Mouse (Mus musculus): ENCODE measurements around the gene Rph3a. TPM values are rescaled to one million over a fixed set of nuclear protein-coding genes. Genes with fewer than 3 reads are reported as not detected.

Gene Rph3a
- 2.1 and 2.2 TPM in 2 replicates for polyA plus RNA-seq (2014; fragmentation: Nextera tagmentation; extraction: Ambion mirVana)

DNA sequence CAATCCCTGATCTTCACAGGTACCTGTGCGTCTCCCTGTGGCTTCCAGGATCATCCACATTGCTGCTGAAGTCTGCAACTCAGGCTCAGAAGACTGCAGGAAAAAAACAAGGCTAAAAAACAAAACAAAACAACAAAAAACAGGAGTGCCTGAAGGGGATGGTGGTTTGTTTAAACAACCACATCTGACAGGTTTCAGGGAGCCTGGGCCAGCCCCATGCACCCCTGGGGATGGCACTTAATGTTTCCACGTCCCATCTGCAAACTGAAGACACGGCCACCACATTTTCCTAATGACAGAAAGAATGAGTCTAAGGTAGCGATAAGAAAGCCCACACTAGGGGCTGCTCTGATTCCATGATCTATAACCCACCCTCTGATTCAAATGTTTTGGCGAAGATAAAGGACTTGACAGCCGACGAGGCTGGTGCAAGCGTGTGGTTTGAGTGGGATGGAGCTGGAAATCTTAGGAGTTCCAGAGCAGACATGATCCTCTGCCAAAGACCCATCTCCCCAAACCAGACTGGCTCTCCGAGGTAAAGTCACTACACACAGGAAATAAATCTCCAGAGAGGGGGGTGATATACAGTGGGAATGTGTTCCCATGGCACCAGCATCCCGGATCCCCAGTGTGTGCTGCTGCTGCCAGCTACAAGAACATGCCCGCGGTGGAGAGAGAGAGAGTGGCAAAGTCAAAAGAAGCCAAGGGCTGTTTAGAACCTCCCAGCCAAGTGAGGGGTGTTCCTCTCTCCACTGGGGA is at the start of gene Rph3a:
TSS of gene Rph3a (minus strand) at position 282 of the 759 bp plus-strand sequence.
- no peaks in the 10 kb centered on the region for H3K9me3 ChIP-seq (ENCODE audit: control insufficient read depth, low read length)
- H3K27me3 ChIP-seq (ENCODE audit: control insufficient read depth, insufficient read depth, low read length) = 0 out of 2 replicates have a peak, but pooled peaks cover 2% of the 10 kb centered on the region
- WGBS = 75% methylated on average over 12 of the region's 12 CpGs
- DNase-seq (ENCODE audit: low spot score) (no peak), ATAC-seq (replicated peaks; ENCODE audit: low FRiP score) (no peak)
- no peak within 1 kb of the TSS for H3K4me3 ChIP-seq (ENCODE audit: low read depth, low read length)
- no peaks in the 10 kb centered on the region for H3K36me3 ChIP-seq (ENCODE audit: control insufficient read depth, insufficient read depth, low read length)
- H3K4me2 ChIP-seq (ENCODE audit: low read depth, low read length, severe bottlenecking) = peak within 1 kb of the TSS; percentile 43
- H3K27ac ChIP-seq (ENCODE audit: low read depth, low read length) = no peak within 1 kb of the TSS
- H3K4me1 ChIP-seq (replicated peaks; ENCODE audit: control insufficient read depth, insufficient read depth, low read length) = peaks cover 5% of the 10 kb centered on the region; the same call in 1 of the 2 replicates
- H3K9ac ChIP-seq (ENCODE audit: low read length) = no peak within 1 kb of the TSS

GRCm38 (mm10) chr5:121058261-121058660 is 48.4 kb upstream of the Rph3a start:
- H3K27me3 ChIP-seq (ENCODE audit: control insufficient read depth, insufficient read depth, low read length) = no peaks in the 10 kb centered on the region

DNA sequence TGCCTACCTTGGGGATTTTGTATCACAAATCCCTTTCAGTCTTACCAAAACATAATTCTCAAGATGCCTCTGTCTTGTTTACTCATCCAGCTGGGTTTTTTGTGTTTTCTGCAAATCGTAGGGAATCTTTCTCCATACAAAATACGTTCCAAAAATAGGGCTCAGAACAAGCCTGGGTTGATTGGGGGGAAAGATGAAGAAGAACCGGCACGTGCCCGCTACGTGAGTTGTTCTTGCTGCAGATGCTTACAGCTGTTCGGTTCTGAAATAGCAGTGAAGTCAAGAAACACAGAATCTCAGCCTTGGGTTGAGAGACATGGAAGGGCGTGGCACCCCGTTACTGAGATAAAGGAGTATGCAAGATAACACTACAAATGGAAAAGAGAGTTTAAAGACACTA is 44.0 kb upstream of the Rph3a start:
- Histone ChIP-seq H3K4me2 (ENCODE audit: low read depth, low read length, severe bottlenecking) (no peak overlapping the region), H3K9ac (ENCODE audit: low read length) (no peak overlapping the region), H3K4me1 (replicated peaks; ENCODE audit: control insufficient read depth, insufficient read depth, low read length) (no peaks in the 10 kb centered on the region), H3K27me3 (ENCODE audit: control insufficient read depth, insufficient read depth, low read length) (no peaks in the 10 kb centered on the region), H3K36me3 (ENCODE audit: control insufficient read depth, insufficient read depth, low read length) (no peaks in the 10 kb centered on the region), H3K27ac (ENCODE audit: low read depth, low read length) (no peak overlapping the region), H3K4me3 (ENCODE audit: low read depth, low read length) (no peak overlapping the region), H3K9me3 (ENCODE audit: control insufficient read depth, low read length) (no peaks in the 10 kb centered on the region)
- ATAC-seq (replicated peaks; ENCODE audit: low FRiP score) (no peak), DNase-seq (ENCODE audit: low spot score) (no peak)
- WGBS = 86% methylated on average over 9 of the region's 9 CpGs

More at GRCm38 (mm10) chr5:121058261-121058660, 48.4 kb upstream of the Rph3a start:
- no peak overlapping the region for H3K4me2 ChIP-seq (ENCODE audit: low read depth, low read length, severe bottlenecking)
- H3K4me1 ChIP-seq (replicated peaks; ENCODE audit: control insufficient read depth, insufficient read depth, low read length) = no peaks in the 10 kb centered on the region
- no peaks in the 10 kb centered on the region for H3K36me3 ChIP-seq (ENCODE audit: control insufficient read depth, insufficient read depth, low read length)
- WGBS = 91% methylated on average over 11 of the region's 11 CpGs
- H3K4me3 ChIP-seq (ENCODE audit: low read depth, low read length) = no peak overlapping the region
- ATAC-seq (replicated peaks; ENCODE audit: low FRiP score) (no peak), DNase-seq (ENCODE audit: low spot score) (no peak)
- no peak overlapping the region for H3K27ac ChIP-seq (ENCODE audit: low read depth, low read length)
- H3K9me3 ChIP-seq (ENCODE audit: control insufficient read depth, low read length) = no peaks in the 10 kb centered on the region
- no peak overlapping the region for H3K9ac ChIP-seq (ENCODE audit: low read length)

- Histone ChIP-seq H3K4me3 (ENCODE audit: low read depth, low read length) (no peak overlapping the region), H3K36me3 (ENCODE audit: control insufficient read depth, insufficient read depth, low read length) (no peaks in the 10 kb centered on the region), H3K27ac (ENCODE audit: low read depth, low read length) (no peak overlapping the region), H3K9ac (ENCODE audit: low read length) (no peak overlapping the region), H3K4me2 (ENCODE audit: low read depth, low read length, severe bottlenecking) (no peak overlapping the region), H3K9me3 (ENCODE audit: control insufficient read depth, low read length) (no peaks in the 10 kb centered on the region), H3K27me3 (ENCODE audit: control insufficient read depth, insufficient read depth, low read length) (no peaks in the 10 kb centered on the region), H3K4me1 (replicated peaks; ENCODE audit: control insufficient read depth, insufficient read depth, low read length) (peaks cover 2% of the 10 kb centered on the region)
- WGBS = 78% methylated on average over 9 of the region's 9 CpGs
- DNase-seq (ENCODE audit: low spot score) (no peak), ATAC-seq (replicated peaks; ENCODE audit: low FRiP score) (no peak)
Observed at GRCm38 (mm10) chr5:121041791-121042190, 31.9 kb upstream of the Rph3a start.

GRCm38 (mm10) chr5:121039465-121039864 is 29.6 kb upstream of the Rph3a start:
- H3K36me3 ChIP-seq (ENCODE audit: control insufficient read depth, insufficient read depth, low read length) = no peaks in the 10 kb centered on the region
- no peaks in the 10 kb centered on the region for H3K9me3 ChIP-seq (ENCODE audit: control insufficient read depth, low read length)
- H3K27me3 ChIP-seq (ENCODE audit: control insufficient read depth, insufficient read depth, low read length) = no peaks in the 10 kb centered on the region
- no peak overlapping the region for H3K4me2 ChIP-seq (ENCODE audit: low read depth, low read length, severe bottlenecking)
- H3K9ac ChIP-seq (ENCODE audit: low read length) = no peak overlapping the region
- no peak overlapping the region for H3K4me3 ChIP-seq (ENCODE audit: low read depth, low read length)
- H3K4me1 ChIP-seq (replicated peaks; ENCODE audit: control insufficient read depth, insufficient read depth, low read length) = no peaks in the 10 kb centered on the region
- H3K27ac ChIP-seq (ENCODE audit: low read depth, low read length) = no peak overlapping the region
- no peak for DNase-seq (ENCODE audit: low spot score)
- 86% methylated on average over 9 of the region's 9 CpGs for WGBS
- ATAC-seq (replicated peaks; ENCODE audit: low FRiP score) = no peak

DNA sequence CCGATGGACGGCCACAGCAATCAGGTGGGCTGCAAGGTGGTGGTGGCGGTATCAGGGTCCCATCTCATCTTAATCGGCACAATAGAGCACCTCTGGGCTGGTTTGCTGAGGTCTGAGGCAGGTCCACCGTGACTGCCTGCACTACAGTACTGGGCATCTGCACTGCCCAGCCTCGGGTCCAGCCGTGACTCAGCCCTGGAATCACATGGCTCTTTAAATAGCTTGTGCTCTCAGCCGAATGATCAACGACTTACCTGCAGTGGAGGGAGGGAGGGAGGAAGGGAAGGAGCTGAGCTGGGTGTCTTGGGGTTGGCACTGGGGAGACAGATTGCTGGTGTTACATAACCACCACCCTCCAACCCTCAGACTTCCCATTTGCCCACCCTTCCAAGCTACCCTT is 20.3 kb upstream of the Rph3a start:
- Histone ChIP-seq H3K4me3 (ENCODE audit: low read depth, low read length) (no peak overlapping the region), H3K9me3 (ENCODE audit: control insufficient read depth, low read length) (no peaks in the 10 kb centered on the region; the same call in 1 of the 2 replicates), H3K9ac (ENCODE audit: low read length) (no peak overlapping the region), H3K4me1 (replicated peaks; ENCODE audit: control insufficient read depth, insufficient read depth, low read length) (no peaks in the 10 kb centered on the region), H3K27me3 (ENCODE audit: control insufficient read depth, insufficient read depth, low read length) (no peaks in the 10 kb centered on the region), H3K27ac (ENCODE audit: low read depth, low read length) (no peak overlapping the region), H3K4me2 (ENCODE audit: low read depth, low read length, severe bottlenecking) (no peak overlapping the region), H3K36me3 (ENCODE audit: control insufficient read depth, insufficient read depth, low read length) (no peaks in the 10 kb centered on the region)
- no peak for ATAC-seq (replicated peaks; ENCODE audit: low FRiP score)
- DNase-seq (ENCODE audit: low spot score) = no peak
- 83% methylated on average over 9 of the region's 9 CpGs for WGBS

DNA sequence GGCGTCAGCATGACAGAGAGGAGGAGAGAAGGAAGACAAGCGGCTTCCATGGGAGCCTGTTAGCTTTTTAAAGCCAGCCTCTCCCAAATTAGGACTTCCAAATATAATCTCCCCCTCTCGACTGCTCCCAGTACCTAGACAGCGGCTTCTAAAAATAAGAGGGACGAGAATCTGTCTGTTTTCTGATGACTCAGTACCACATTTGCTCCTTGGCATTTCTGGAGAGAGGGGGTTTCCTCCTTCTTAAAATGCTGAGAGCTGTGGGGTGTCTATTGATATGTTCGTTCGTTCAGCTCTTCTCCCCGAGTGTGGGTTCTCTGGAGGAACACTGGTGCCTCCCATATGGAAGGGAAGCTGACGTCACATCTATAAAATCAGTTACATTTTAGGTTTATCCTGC is 9.6 kb upstream of the Rph3a start:
- Histone ChIP-seq H3K9me3 (ENCODE audit: control insufficient read depth, low read length) (no peaks in the 10 kb centered on the region), H3K36me3 (ENCODE audit: control insufficient read depth, insufficient read depth, low read length) (no peaks in the 10 kb centered on the region), H3K27me3 (ENCODE audit: control insufficient read depth, insufficient read depth, low read length) (no peaks in the 10 kb centered on the region), H3K27ac (ENCODE audit: low read depth, low read length) (no peak overlapping the region), H3K4me3 (ENCODE audit: low read depth, low read length) (no peak overlapping the region), H3K4me2 (ENCODE audit: low read depth, low read length, severe bottlenecking) (no peak overlapping the region), H3K4me1 (replicated peaks; ENCODE audit: control insufficient read depth, insufficient read depth, low read length) (no peaks in the 10 kb centered on the region), H3K9ac (ENCODE audit: low read length) (no peak overlapping the region)
- no peak for DNase-seq (ENCODE audit: low spot score)
- ATAC-seq (replicated peaks; ENCODE audit: low FRiP score) = no peak
- 85% methylated on average over 9 of the region's 9 CpGs for WGBS

GRCm38 (mm10) chr5:121017699-121018098 is 7.8 kb upstream of the Rph3a start:
- no peak for ATAC-seq (replicated peaks; ENCODE audit: low FRiP score)
- no peak for DNase-seq (ENCODE audit: low spot score)

GRCm38 (mm10) chr5:121016405-121016804 is 6.5 kb upstream of the Rph3a start:
- Histone ChIP-seq H3K4me2 (ENCODE audit: low read depth, low read length, severe bottlenecking) (no peak overlapping the region), H3K4me1 (replicated peaks; ENCODE audit: control insufficient read depth, insufficient read depth, low read length) (no peaks in the 10 kb centered on the region), H3K4me3 (ENCODE audit: low read depth, low read length) (no peak overlapping the region), H3K27me3 (ENCODE audit: control insufficient read depth, insufficient read depth, low read length) (no peaks in the 10 kb centered on the region), H3K9me3 (ENCODE audit: control insufficient read depth, low read length) (no peaks in the 10 kb centered on the region), H3K27ac (ENCODE audit: low read depth, low read length) (no peak overlapping the region), H3K36me3 (ENCODE audit: control insufficient read depth, insufficient read depth, low read length) (no peaks in the 10 kb centered on the region), H3K9ac (ENCODE audit: low read length) (no peak overlapping the region)
- DNase-seq (ENCODE audit: low spot score) = no peak
- 36% methylated on average over 12 of the region's 12 CpGs for WGBS
- ATAC-seq (replicated peaks; ENCODE audit: low FRiP score) = no peak

More at GRCm38 (mm10) chr5:121017699-121018098, 7.8 kb upstream of the Rph3a start:
- H3K27me3 ChIP-seq (ENCODE audit: control insufficient read depth, insufficient read depth, low read length) = no peaks in the 10 kb centered on the region
- H3K9ac ChIP-seq (ENCODE audit: low read length) = no peak overlapping the region
- 67% methylated on average over 5 of the region's 5 CpGs for WGBS
- no peaks in the 10 kb centered on the region for H3K4me1 ChIP-seq (replicated peaks; ENCODE audit: control insufficient read depth, insufficient read depth, low read length)
- H3K4me3 ChIP-seq (ENCODE audit: low read depth, low read length) = no peak overlapping the region
- no peak overlapping the region for H3K4me2 ChIP-seq (ENCODE audit: low read depth, low read length, severe bottlenecking)
- H3K9me3 ChIP-seq (ENCODE audit: control insufficient read depth, low read length) = no peaks in the 10 kb centered on the region
- no peaks in the 10 kb centered on the region for H3K36me3 ChIP-seq (ENCODE audit: control insufficient read depth, insufficient read depth, low read length)
- H3K27ac ChIP-seq (ENCODE audit: low read depth, low read length) = no peak overlapping the region

All from forebrain, embryonic 11.5 days (tissue).